8 mouse cellular contexts compared by ENCODE assay signal in genomic region chr5:147076026-147076798, GRCm38 (mm10). TPM values are rescaled to one million over a fixed set of nuclear protein-coding genes. Genes with fewer than 3 reads are reported as not detected.
DNase-seq lines count a peak whose midpoint lies in the region; ATAC-seq lines count a peak whose summit lies in the region.

TSS of gene Lnx2 (minus strand) at chr5:147076586.

- WGBS in intestine, embryonic 14.5 days = 0% methylated on average over 64 of the region's 65 CpGs

- H3K36me3 ChIP-seq in intestine, embryonic 14.5 days (ENCODE audit: control insufficient read depth, insufficient read depth, low read length) = peaks cover 14% of the 10 kb centered on the region

- ATAC-seq in intestine, embryonic 14.5 days (replicated peaks; ENCODE audit: low FRiP score, low TSS enrichment, low read depth) = peak; percentile 99

- peaks cover 16% of the 10 kb centered on the region for H3K4me1 ChIP-seq in intestine, embryonic 14.5 days (replicated peaks; ENCODE audit: control insufficient read depth, insufficient read depth, low read length)

- H3K4me3 ChIP-seq in intestine, embryonic 14.5 days (ENCODE audit: low read depth, low read length) = peak within 1 kb of the TSS; percentile 87

- peak within 1 kb of the TSS; percentile 80 for H3K9ac ChIP-seq in intestine, embryonic 14.5 days (ENCODE audit: low read length)

- peak within 1 kb of the TSS; percentile 93 for H3K27ac ChIP-seq in intestine, embryonic 14.5 days (ENCODE audit: low read depth)

- H3K9me3 ChIP-seq in intestine, embryonic 14.5 days (ENCODE audit: control insufficient read depth, low read length) = no peaks in the 10 kb centered on the region

- H3K4me2 ChIP-seq in intestine, embryonic 14.5 days (ENCODE audit: low read length) = peak within 1 kb of the TSS; percentile 92

- no peaks in the 10 kb centered on the region for H3K27me3 ChIP-seq in intestine, embryonic 14.5 days (replicated peaks; ENCODE audit: control insufficient read depth, insufficient read depth, low read length)

- DNase-seq in adrenal gland, adult 18-20 months (ENCODE audit: low spot score in 2 of 2) = peak; percentile 94
- DNase-seq in embryo, embryonic 11 days = peak; percentile 99
- DNase-seq in gastrocnemius, postnatal 25 days = peak; percentile 98
- DNase-seq in intestine, embryonic 14.5 days (ENCODE audit: low spot score) = peak; percentile 95
- DNase-seq in left cerebral cortex, postnatal 14 days (ENCODE audit: low spot score in 2 of 2) = peak; percentile 98 to 99
- peak; percentile 98 for DNase-seq in mesoderm, embryonic 11.5 days (ENCODE audit: low read depth, low spot score)
- DNase-seq in right cerebral cortex, postnatal 36 days (ENCODE audit: low spot score in 2 of 2) = peak; percentile 97 to 98
- peak; percentile 98 for DNase-seq in yolk sac, embryonic 10.5 days (ENCODE audit: low spot score)

- intact Hi-C loops in left cerebral cortex, postnatal 14 days (cut with DNase I) = loop anchor here (5.0 kb wide), 2 partner anchors 89 to 114 kb away; partner anchors contain the start of gene Mtif3

RNA-seq across cellular contexts. Expression of gene Lnx2, which starts in this region (rescaled TPM):
- total RNA-seq in adrenal gland, adult 18-20 months (2021) = 10 to 100 TPM; 10.2 to 11.5 TPM
- total RNA-seq in gastrocnemius, postnatal 25 days (2021) = 1 to 10 TPM; 2.0 to 2.3 TPM
- 17.9 and 18.7 TPM in 2 replicates for polyA plus RNA-seq in intestine, embryonic 14.5 days (2014; fragmentation: Nextera tagmentation; extraction: Ambion mirVana)
- total RNA-seq in left cerebral cortex, postnatal 14 days (2021) = 1 to 10 TPM; 5.3 to 7.6 TPM

Comparison
In these comparisons a context has a peak if more than half of its experiments do, and no peak if none do; other contexts are left out.
1. Peak in every context shown above with its lines: DNase-seq, ATAC-seq, H3K4me3 ChIP-seq and H3K27ac ChIP-seq.